Mouse (Mus musculus): ENCODE measurements around the gene Gm49673. TPM values are rescaled to one million over a fixed set of nuclear protein-coding genes. Genes with fewer than 3 reads are reported as not detected.
"Not testable (repeated sequence)": the region's sequence is repeated elsewhere in the genome, so short reads cannot be mapped to it uniquely, and the experiment has no call there.

Gene Gm49673
- total RNA-seq (2014; rRNA removed): 0.48 TPM in 1 of 2 replicates, not detected in the other
- 0.09 and 0.53 TPM in 2 replicates for polyA plus RNA-seq (2015; fragmentation: Nextera tagmentation; extraction: Ambion mirVana)

DNA sequence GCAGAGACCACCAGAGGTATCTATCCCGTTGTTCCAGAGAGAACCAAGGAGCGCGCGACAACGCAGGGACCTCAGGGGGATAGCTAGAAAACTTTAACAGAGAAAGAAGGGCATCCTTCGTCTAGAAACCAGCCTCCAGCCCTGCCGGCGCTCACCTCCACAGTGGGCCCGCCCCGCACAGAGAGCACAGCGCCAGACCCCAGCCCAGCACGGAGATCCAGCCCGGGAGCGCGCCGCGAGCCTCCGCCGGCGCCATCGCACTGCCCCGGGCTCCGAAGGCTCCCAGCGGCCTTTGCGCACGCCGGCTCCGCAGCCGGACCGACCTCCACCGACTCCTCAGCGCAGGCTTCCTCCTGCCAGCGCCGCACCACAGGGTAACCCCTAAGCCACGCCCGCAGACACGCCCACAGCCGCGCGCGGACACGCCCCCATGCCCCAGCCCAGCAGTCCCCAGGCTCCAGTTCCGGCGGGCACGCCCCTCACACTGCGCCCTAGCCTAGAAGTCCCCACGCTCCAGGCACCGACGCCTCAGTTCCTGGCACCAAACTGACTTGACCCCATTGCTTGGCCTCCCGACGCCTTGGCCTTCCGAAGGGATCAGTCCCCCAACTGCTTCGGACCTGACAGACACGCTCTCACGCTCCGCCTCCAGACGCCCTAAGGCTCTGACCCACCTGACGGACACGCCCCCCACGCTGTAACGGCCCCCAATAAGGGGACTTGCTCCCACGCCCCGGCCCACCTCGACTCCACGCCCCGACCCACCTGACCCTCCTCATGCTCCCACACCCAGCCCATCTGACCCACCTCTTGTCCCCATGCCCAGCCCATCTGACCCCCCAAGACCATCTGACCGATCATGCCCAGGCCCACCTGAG, at the start of gene Gm49673, which contains the start of gene Rnaset2a:
Gene Gm49673 (minus strand): TSS at position 350 of the 878 bp plus-strand sequence.
Gene Rnaset2a (minus strand): TSS at position 659 of the 878 bp plus-strand sequence.
- peak; percentile 11 for DNase-seq
- not testable (repeated sequence) for H3K27ac ChIP-seq (ENCODE audit: low read depth, low read length); H3K36me3 ChIP-seq (ENCODE audit: insufficient read depth); H3K9me3 ChIP-seq (ENCODE audit: low read length); H3K27me3 ChIP-seq (ENCODE audit: insufficient read depth, low read length); H3K4me1 ChIP-seq (ENCODE audit: insufficient read depth)
- Histone ChIP-seq H3K4me2 (ENCODE audit: low read depth) (peak within 1 kb of the TSS; percentile 57), H3K9ac (peak within 1 kb of the TSS; percentile 45; the same call in 1 of the 2 replicates), H3K4me3 (ENCODE audit: low read depth, low read length) (peak within 1 kb of the TSS; percentile 39)
- 2% methylated on average over 44 of the region's 67 CpGs for WGBS
- peak; percentile 96 for ATAC-seq

DNA sequence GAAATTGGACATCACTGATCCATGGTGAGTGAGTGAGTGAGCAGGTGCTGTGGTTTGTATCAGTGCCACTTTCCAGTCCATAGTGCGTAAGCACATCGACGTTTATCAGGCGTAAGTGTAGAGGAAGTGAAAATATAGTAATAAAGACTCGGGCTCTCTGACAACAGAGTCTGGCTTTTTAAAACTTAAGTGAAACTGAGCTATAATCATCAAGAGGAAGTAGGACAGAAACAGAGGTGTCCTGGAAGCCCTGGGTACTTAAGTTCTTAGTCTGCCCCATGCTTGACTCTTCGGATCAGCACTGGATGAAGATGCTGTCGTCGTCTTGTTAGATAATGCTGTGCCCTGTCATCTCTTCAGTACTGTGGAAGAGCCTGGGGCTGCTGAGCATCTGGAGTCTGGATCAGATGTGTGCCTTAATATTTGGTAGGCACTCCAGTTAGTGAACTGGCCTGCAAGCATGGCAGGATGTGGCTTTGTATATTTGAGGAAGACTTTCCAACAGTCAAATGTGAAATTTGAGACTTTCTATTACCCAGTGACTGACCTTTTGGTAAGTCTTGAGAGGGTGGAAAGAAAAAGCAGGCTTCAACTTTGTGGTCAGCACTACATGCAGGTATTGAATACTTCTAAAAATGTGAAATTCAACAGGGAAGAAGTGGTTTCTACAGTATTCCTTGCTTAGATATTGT, 48.2 kb upstream of the Gm49673 start:
- Histone ChIP-seq H3K4me3 (ENCODE audit: low read depth, low read length) (no peak overlapping the region), H3K9ac (no peak overlapping the region), H3K4me1 (ENCODE audit: insufficient read depth) (no peaks in the 10 kb centered on the region), H3K27ac (ENCODE audit: low read depth, low read length) (no peak overlapping the region), H3K36me3 (ENCODE audit: insufficient read depth) (peaks cover 33% of the 10 kb centered on the region), H3K4me2 (ENCODE audit: low read depth) (no peak overlapping the region), H3K9me3 (ENCODE audit: low read length) (no peaks in the 10 kb centered on the region), H3K27me3 (ENCODE audit: insufficient read depth, low read length) (no peaks in the 10 kb centered on the region)
- DNase-seq (no peak), ATAC-seq (no peak)
- no peak for TF ChIP-seq CTCF (IDR thresholded peaks at IDR 0.05; ENCODE audit: low read depth)
- 95% methylated on average over 8 of the region's 8 CpGs for WGBS

DNA sequence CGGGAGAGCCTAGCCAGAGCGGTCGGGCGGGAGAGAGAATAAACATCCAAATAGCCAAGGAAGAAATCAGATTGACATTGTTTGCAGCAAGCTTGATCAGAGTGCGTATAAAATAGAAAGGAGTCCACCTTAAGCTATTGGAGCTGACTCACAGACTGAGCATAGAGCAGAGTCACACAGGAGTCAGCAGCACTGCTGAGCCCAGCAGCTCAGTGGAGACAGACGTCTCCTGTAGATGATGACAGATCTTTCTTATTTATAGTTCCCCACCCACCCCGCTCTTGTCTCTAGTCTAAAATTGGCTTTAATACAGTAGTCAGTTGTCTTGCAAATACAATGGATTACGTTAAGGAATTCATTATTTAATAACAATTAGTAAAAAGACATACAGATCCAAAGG, 46.1 kb upstream of the Gm49673 start:
- H3K27ac ChIP-seq (ENCODE audit: low read depth, low read length): no peak overlapping the region
- H3K4me2 ChIP-seq (ENCODE audit: low read depth): no peak overlapping the region
- H3K9me3 ChIP-seq (ENCODE audit: low read length): no peaks in the 10 kb centered on the region
- no peak for TF ChIP-seq CTCF (IDR thresholded peaks at IDR 0.05; ENCODE audit: low read depth)
- WGBS: 91% methylated on average over 8 of the region's 8 CpGs
- DNase-seq: no peak
- no peak overlapping the region for H3K4me3 ChIP-seq (ENCODE audit: low read depth, low read length)
- H3K9ac ChIP-seq: no peak overlapping the region
- H3K27me3 ChIP-seq (ENCODE audit: insufficient read depth, low read length): no peaks in the 10 kb centered on the region
- H3K36me3 ChIP-seq (ENCODE audit: insufficient read depth): peaks cover 47% of the 10 kb centered on the region
- no peak for ATAC-seq
- H3K4me1 ChIP-seq (ENCODE audit: insufficient read depth): no peaks in the 10 kb centered on the region

DNA sequence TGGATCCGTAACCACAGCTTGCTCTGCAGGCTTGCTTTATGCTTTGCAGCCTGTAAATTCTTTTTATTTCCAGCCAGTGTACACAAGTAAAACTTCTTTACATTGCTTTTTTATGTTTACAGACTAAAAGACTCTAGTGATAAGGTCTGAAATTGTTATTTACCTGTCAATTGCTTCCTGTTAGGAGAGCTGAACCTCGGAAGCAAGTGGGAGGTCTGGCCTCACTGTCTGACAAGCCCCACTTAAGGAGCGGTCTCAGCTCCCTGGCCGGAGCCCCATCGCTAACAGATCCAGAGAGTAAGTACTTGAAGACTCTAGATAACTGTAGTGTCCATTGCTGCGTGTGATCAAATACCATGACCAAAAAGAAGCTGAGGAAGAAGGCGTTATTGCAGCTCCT, 36.6 kb upstream of the Gm49673 start:
- 96% methylated on average over 7 of the region's 7 CpGs for WGBS
- no peak overlapping the region for H3K4me2 ChIP-seq (ENCODE audit: low read depth)
- H3K36me3 ChIP-seq (ENCODE audit: insufficient read depth): peaks cover 70% of the 10 kb centered on the region
- no peak overlapping the region for H3K27ac ChIP-seq (ENCODE audit: low read depth, low read length)
- no peak overlapping the region for H3K9ac ChIP-seq
- no peak for DNase-seq
- no peaks in the 10 kb centered on the region for H3K4me1 ChIP-seq (ENCODE audit: insufficient read depth)
- H3K4me3 ChIP-seq (ENCODE audit: low read depth, low read length): no peak overlapping the region
- H3K9me3 ChIP-seq (ENCODE audit: low read length): no peaks in the 10 kb centered on the region
- TF ChIP-seq CTCF (IDR thresholded peaks at IDR 0.05; ENCODE audit: low read depth): no peak
- ATAC-seq: no peak
- no peaks in the 10 kb centered on the region for H3K27me3 ChIP-seq (ENCODE audit: insufficient read depth, low read length)

DNA sequence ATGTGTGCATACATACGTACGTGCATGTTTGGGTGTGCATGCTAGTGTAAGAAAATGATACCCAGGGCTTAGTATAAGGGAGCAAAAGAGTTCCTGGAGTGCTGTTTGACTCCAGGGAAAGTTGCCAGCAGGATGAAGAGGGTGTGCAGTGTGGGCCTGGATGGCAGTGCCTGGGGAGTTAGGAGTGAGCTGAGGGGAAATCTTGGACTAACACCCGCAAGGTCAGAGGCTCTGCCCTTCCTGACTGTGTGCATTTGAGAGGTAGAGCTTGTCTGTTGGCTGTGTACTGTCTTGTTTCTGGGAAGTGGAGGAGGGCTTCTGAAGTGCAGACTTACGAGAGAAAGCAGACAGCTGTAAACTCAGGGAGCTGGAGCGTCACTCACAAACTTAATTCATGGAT, 36.2 kb upstream of the Gm49673 start:
- no peak overlapping the region for H3K4me2 ChIP-seq (ENCODE audit: low read depth)
- H3K27me3 ChIP-seq (ENCODE audit: insufficient read depth, low read length): no peaks in the 10 kb centered on the region
- H3K36me3 ChIP-seq (ENCODE audit: insufficient read depth): peaks cover 69% of the 10 kb centered on the region
- ATAC-seq: no peak
- DNase-seq: no peak
- no peaks in the 10 kb centered on the region for H3K4me1 ChIP-seq (ENCODE audit: insufficient read depth)
- H3K27ac ChIP-seq (ENCODE audit: low read depth, low read length): no peak overlapping the region
- no peak overlapping the region for H3K9ac ChIP-seq
- no peaks in the 10 kb centered on the region for H3K9me3 ChIP-seq (ENCODE audit: low read length)
- no peak for TF ChIP-seq CTCF (IDR thresholded peaks at IDR 0.05; ENCODE audit: low read depth)
- 95% methylated on average over 5 of the region's 5 CpGs for WGBS
- no peak overlapping the region for H3K4me3 ChIP-seq (ENCODE audit: low read depth, low read length)

DNA sequence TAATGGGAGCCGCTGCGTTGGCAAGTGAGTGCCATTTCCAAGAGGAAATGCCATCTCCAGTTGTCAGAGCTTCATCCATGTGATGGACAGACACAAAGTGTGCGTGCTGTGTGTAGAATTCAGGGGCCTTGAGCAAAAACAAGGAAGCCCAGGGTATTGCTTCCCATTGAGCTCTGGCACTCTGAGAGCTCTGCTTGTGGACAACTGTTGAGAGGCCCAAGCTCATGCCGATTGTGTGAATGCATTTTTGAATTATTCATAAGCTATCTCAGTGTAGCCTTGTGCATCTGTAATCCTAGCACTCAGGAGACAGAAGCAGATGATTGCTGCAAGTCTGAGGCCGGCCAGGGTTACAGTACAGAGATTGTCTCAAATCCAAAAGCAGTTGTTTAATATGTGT, 29.5 kb upstream of the Gm49673 start:
- H3K4me3 ChIP-seq (ENCODE audit: low read depth, low read length): no peak overlapping the region
- WGBS: 31% methylated on average over 5 of the region's 5 CpGs
- H3K4me1 ChIP-seq (ENCODE audit: insufficient read depth): no peaks in the 10 kb centered on the region
- H3K9ac ChIP-seq: no peak overlapping the region
- no peak overlapping the region for H3K4me2 ChIP-seq (ENCODE audit: low read depth)
- H3K27me3 ChIP-seq (ENCODE audit: insufficient read depth, low read length): no peaks in the 10 kb centered on the region
- no peak overlapping the region for H3K27ac ChIP-seq (ENCODE audit: low read depth, low read length)
- no peaks in the 10 kb centered on the region for H3K9me3 ChIP-seq (ENCODE audit: low read length)
- no peak for TF ChIP-seq CTCF (IDR thresholded peaks at IDR 0.05; ENCODE audit: low read depth)
- peaks cover 58% of the 10 kb centered on the region for H3K36me3 ChIP-seq (ENCODE audit: insufficient read depth)
- ATAC-seq: peak; percentile 69
- peak; percentile 13 for DNase-seq

DNA sequence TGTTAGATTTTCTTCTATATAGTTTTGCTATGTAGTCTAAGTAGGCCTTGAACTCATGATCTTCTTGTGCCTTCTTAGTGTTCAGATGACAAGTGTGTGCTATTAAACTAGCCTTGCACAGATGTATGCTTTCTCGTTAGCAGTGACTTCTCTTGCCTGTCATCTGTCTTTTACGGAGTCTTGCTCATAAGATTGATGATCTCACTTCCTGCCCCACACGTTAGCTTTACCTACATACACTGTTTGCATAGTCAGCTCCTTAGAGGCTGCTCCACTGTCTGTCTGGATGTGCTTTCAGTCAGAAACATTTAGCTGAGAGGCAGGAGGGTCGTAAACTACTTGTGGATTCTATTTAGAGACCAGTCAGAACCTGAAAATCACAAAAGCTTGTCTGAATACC, 23.5 kb upstream of the Gm49673 start:
- WGBS: 75% methylated on average over 4 of the region's 4 CpGs
- no peak for TF ChIP-seq CTCF (IDR thresholded peaks at IDR 0.05; ENCODE audit: low read depth)
- Histone ChIP-seq H3K4me3 (ENCODE audit: low read depth, low read length) (no peak overlapping the region), H3K4me2 (ENCODE audit: low read depth) (no peak overlapping the region), H3K27me3 (ENCODE audit: insufficient read depth, low read length) (no peaks in the 10 kb centered on the region), H3K9me3 (ENCODE audit: low read length) (no peaks in the 10 kb centered on the region), H3K9ac (no peak overlapping the region), H3K27ac (ENCODE audit: low read depth, low read length) (no peak overlapping the region), H3K36me3 (ENCODE audit: insufficient read depth) (peaks cover 48% of the 10 kb centered on the region), H3K4me1 (ENCODE audit: insufficient read depth) (no peaks in the 10 kb centered on the region)
- ATAC-seq (no peak), DNase-seq (no peak)

Data from forebrain, postnatal 0 days (tissue).